Mouse (Mus musculus): ENCODE data around the gene Wdr77.
"Not testable (repeated sequence)": the region's sequence is repeated elsewhere in the genome, so short reads cannot be mapped to it uniquely, and the experiment has no call there.

Wdr77 gene

DNA sequence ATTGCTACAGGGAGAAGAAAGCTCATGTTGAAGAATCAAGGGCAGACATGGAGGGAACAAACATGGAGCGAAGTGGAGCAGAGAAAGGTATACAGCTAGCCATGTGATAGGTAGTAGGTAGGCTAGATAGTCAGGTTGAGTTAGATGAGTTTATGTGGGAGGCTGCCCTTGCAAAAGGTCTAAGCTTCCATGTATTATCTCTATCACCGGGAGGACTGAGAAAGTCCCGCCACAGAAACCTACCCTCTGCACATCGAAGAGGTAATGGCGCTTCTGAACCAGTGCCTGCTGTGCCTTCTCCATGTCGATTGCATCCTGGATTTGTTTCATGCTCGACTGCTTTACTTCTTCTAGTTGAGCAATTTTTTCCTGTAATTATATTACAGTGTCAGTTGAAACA, 7.8 kb upstream of the Wdr77 start:
- no peak for DNase-seq (ENCODE audit: low read depth, low spot score)

DNA sequence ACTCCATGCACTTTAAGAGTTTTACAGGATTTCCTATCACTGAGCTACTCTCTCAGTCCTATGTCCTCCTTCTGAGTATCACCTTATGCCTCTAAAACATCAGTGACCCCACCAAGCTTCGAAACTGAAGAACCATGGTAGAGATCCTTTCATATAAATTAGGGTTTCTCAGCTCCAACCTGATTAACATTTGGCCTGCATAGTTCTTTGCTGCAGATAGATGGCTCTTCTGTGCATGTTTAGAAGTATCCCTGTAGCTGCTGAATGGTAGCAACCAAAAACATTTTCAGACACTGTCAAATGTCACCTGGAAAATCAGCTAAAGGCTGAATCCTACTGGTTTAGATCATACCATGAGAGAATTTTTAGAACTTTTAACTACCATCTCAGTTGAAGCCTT, 1.9 kb upstream of the Wdr77 start:
- no peak for DNase-seq (ENCODE audit: low read depth, low spot score)

DNA sequence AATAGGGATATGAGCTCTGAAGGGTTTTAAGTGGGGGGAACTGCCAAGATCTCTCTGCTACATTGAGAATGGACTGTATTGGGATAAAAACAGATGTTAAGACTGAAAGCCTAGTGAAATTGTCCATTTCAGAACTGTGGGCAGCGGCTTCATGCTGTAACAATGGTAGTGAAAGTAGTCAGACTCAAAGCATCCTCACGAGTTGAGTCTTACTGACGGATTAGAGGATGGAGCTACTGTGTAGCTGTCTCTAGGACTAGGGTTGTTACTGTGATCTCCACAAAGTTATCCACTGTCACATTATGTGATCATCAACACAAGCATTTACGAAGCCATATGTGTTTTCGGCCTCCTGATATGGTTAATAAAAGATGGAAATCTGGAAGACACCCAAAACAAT, 965 bp upstream of the Wdr77 start:
- DNase-seq (ENCODE audit: low read depth, low spot score) = no peak

DNA sequence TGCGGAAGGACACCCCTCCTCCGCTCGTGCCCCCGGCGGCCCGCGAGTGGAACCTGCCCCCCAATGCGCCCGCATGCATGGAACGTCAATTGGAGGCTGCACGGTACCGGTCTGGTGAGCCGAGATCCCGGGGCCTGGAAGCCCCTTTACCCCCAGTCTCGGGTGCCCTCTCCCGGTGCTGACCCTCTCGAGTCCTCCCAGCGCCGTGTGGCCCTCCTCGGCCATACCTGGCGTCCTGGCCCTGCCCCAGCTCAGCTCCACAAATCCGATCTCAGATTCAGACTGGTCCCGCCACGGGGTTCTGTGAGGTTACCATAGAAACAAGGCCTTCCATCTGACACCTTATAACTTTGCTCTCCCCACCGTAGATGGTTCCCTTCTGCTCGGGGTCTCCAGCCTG, 416 bp downstream of the Wdr77 start:
- DNase-seq (ENCODE audit: low read depth, low spot score) = peak; percentile 35

DNA sequence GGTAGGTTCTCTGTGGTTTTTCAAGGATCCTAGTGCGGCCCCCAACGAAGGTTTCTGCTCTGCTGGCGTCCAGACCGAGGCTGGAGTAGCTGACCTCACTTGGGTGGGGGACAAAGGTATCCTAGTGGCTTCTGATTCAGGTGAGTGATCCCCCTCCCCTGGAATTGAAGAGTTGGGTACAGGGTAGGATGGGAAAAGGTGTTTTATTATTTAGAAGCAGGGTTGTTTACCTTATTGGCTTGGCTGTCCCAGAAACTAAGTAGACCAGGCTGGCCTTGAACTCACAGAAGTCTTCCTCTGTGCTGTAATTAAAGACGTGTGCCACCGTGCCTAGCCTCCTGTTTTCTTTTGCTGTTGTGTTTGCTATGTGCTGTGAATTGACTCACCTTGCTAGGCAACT, 830 bp downstream of the Wdr77 start, which contains the start of gene Atp5f1:
Gene Atp5f1 (minus strand): TSS at position 101 of the 400 bp plus-strand sequence.
- DNase-seq (ENCODE audit: low read depth, low spot score) = no peak

DNA sequence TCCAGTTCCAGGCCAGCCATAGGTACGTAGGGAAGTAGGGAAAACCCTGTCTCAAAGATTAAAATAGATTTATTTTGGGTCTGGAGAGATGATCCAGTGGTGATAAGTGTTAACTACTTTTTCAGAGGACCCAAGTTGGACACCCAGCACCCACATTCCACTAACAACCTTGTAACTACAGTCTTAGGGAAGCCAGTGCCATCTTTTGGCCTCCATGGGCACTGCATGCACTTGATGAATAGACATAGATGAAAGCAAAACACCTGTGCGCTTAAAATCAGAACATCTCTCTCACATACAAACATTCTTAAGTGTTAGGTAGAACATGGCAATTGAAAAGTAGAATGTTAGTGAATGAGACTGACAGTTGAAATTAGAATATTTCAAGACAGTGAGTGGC, 1.5 kb downstream of the Wdr77 start:
- no peak for DNase-seq (ENCODE audit: low read depth, low spot score)

DNA sequence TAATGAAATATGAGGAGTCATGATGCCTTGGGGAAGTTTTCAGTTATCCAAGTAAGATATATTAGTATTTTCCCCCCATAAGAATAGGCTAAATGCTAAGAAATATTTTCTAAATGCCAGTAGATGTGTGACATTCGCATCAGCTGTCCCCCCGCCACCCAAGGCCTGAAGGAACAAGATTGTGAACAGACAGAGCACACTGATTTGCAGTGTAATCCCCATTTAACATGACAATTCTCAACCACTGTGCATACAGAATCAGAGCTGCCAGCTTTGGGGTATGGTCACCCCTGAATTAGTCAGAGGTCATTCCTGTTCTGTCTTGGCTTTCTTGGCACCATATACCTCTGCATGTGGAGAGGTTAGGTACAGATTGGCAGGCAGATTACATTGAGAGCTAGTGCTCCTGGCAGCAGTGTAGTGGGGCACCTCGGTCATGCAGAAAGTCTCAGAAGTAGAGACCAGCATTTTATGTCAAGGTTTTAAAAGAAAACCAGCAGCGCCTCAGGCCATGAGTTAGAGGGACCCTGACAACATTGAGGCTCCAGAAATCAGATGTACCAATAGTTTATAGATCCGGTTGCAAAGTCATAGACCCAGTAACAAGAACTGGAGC, 12.8 kb downstream of the Wdr77 start:
- DNase-seq (ENCODE audit: low read depth, low spot score) = no peak

DNA sequence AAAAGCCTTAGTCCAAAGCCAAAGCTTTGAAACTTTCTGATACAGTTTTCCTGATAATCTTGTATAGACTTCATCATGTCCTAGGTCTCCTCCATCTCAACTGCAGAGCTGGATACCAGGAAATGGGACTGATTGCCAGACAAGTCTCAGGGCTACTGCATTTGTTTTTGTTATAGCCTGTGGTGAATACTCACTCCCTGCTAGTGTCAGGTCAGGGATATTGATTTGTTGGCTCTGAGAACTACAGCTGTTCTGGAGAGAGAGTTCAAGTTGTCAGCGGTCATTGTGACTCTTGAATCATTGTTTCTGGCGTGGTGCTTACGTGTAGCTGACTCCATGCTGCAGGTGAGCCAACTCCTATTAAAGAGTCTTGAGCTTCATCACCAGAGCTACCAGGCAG, 14.2 kb downstream of the Wdr77 start, which contains the start of gene Ovgp1:
Gene Ovgp1 (plus strand): TSS at position 301 of the 400 bp plus-strand sequence.
- no peak for DNase-seq (ENCODE audit: low read depth, low spot score)

DNA sequence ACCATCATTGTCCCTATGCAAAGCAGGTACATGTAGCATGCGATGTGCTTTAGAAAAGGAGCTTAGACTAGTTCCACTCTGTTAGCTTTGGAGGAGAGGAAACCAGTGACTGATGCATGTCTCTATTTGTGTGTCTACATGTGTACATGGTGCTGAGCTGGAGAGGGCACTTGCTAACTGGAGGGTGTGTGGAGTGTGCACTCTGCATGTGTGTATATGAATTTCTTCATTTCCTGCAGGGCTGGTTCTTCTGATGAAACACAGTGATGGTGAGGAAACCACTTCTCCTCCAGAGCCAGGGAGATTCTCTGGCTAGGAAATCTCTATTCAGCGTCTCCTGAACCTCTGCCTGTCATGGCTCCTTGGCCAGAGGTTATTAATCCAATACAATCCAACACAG, 15.0 kb downstream of the Wdr77 start:
- no peak for DNase-seq (ENCODE audit: low read depth, low spot score)

DNA sequence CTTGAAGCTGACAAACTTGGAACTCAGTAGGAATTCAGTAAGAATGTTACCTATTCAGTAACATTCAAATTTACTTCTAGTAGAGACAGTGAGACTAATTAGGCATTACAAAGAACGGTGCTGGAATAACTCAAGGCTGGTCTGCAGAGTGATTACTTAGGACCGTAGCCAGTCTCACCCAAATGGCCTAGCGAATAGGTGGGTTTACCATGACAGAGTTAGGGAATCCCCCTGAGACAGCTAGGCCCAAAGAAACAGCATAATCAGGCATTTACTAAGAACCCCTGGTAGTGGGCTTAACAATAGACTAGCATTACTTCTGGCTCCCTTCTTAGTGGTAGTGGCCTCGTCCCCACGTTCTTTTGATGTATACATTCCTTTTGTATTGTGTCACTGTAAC, 30.4 kb downstream of the Wdr77 start:
- not testable (repeated sequence) for DNase-seq (ENCODE audit: low read depth, low spot score)

DNA sequence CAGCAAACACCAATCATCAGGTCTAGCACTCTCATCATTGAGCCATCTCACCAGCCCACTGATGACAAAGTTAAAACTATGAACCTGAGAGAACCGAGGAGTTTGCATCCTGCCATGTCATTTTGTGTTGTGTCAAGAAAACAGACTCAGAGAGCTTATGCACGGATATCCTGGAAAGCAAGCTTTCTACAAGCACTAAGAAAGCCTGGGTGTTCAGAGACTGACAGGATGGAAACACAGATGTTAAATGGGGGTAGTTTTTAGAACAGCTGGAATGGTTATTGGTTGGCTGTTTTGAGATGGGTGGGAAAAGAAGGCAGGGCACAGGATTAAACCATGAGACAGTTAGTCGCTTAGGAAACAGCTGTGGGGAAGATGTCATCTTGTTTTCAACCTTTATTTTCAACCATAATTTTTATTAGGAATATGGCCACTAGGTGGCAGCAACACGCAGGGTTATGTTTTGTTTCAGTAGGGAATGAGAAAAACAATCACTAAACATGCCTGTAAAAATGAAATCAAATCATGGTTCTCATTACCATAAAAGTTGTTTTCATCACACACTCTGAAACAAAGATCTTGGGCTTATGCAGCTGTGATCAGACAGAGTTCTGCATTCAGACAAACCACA, 32.6 kb downstream of the Wdr77 start:
- DNase-seq (ENCODE audit: low read depth, low spot score) = peak; percentile 64

DNA sequence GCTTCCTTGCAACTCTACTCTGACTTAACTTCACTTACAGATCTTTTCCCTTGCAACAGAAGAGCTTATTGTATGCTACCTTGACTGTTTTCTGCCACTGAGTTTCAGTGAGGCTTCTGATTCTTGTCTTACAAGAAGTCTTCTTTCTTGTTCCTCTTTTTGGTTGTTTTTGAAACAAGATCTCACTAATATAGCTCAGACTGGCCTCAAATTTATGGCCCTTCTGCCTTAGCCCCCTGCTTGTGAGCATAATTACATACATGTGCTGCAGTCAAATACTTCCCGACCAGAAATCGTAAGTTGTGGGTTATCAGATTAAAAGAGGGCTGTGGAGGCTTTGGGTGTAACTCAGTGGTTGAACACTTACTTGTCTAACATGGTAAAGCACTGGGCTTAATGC, 35.6 kb downstream of the Wdr77 start:
- DNase-seq (ENCODE audit: low read depth, low spot score) = no peak

DNA sequence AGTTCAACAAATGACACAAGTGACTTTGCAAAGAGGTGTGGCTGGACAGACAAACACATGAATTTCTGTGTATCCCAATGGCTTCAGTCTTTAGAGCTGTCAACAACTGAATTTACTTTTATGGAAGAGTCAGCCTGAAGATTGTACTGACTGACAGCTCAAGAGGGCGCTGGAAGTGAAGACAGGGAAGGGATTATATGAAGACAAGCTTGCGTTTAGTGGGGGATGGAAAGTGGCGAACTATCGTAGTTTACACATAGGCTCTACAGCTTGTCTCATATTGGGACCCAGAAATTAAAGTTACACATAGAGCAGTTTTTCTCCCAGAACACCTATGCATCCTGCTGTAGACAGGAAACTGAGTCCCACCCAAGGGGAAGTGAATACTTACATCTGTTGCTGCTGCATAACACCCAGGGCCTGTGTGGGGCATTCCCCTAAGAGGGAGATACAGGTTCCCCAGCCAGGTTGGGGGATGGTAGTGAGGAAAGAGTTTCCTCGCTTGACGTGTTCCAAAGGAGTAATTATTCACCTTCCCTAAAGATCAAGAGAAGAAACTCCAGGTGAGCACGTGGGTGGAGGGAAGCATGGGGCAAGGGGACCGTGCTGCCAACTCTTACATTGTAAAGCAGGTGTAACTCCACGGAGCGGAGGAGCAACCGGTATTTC, 41.7 kb downstream of the Wdr77 start:
- DNase-seq (ENCODE audit: low read depth, low spot score) = no peak

DNA sequence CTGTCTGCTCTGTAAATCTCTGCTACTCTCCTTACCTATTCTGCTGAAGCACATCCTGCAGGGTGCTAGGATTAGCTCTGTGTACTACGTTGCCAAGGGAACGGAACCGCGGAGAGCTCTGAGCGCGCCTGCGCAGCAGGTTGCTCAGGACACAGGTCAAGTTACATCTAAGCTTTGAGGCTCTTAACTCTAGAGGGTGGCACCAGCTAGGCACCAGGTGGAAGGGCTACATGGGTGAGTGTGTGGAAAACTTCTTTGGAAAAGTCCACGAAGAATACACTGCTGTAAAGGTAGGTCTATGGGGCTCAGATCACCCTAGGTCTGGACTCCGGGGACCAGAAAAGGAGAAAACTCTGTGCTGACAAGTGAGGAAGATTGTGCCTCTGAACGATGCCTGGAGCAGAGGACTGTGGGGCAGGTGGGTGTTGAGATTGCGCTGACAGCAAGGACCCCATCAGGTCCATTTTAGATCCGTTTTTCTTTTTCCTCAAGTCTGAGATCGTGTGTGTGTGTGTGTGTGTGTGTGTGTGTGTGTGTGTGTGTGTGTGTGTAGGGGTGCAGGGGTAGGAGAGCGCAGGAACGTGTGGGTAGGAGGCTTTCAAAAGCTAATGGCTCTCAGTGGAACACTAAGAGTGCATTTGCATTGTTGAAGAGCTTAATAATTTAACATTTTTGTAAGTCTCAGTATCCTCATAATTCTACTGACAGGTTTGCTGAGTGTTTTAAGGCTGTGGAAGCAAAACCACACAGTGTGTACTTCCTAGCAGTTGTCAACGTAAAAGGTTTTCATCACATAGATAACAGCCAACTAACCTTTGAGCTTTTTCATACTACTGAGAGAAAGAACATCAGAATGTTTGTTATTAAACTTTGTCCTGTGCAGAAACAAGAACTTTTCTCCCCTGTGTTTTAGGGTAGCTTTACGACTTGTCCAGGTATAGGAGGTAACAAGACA, 42.5 kb downstream of the Wdr77 start:
- peak; percentile 89 for DNase-seq (ENCODE audit: low read depth, low spot score)

DNA sequence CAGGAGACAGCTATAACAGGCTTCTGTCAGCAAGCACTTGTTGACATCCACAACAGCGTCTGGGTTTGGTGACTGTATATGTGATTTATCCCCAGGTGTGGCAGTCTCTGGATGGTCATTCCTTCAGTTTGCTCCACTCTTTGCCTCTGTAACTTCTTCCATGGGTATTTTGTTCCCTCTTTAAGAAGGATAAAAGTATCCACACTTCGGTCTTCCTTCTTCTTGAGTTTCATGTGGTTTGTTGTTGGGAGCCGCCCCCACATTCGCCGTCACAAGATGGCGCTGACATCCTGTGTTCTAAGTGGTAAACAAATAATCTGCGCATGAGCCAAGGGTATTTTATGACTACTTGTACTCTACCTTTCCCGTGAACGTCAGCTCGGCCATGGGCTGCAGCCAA, 44.2 kb downstream of the Wdr77 start:
- not testable (repeated sequence) for DNase-seq (ENCODE audit: low read depth, low spot score)

DNA sequence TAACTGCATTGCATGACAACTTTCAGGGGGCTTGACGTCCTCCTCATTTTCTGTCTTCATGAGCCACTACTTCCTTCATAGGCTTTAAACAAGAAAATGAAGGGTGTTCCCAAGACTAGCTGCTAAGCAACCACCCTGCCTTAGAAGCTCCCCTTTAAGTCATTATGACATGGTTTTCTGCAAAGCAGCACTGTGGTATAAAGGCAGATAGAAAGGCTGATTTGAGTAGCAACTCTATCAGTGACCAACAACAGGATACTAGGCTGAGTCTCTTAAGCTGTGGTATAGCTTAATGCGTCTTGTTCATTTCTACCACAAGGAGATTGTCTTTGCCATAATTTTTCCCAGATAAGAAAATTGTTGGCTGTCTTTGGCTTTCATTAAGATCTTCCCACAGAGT, 55.4 kb downstream of the Wdr77 start, which contains the start of gene Pifo:
Gene Pifo (minus strand): TSS at position 101 of the 400 bp plus-strand sequence.
- no peak for DNase-seq (ENCODE audit: low read depth, low spot score)
